Mouse (Mus musculus) hindlimb bud, embryonic 11.5 days (tissue): ENCODE results near the gene Ppp1r13l.

Experiments used
- DNase-seq: peaks from one replicate; pipeline ENCODE4 v3.0.0-alpha.2; 2012; ENCODE audit warnings: low read depth, low spot score; ENCODE audit errors: extremely low spot score

The Ppp1r13l gene

DNA sequence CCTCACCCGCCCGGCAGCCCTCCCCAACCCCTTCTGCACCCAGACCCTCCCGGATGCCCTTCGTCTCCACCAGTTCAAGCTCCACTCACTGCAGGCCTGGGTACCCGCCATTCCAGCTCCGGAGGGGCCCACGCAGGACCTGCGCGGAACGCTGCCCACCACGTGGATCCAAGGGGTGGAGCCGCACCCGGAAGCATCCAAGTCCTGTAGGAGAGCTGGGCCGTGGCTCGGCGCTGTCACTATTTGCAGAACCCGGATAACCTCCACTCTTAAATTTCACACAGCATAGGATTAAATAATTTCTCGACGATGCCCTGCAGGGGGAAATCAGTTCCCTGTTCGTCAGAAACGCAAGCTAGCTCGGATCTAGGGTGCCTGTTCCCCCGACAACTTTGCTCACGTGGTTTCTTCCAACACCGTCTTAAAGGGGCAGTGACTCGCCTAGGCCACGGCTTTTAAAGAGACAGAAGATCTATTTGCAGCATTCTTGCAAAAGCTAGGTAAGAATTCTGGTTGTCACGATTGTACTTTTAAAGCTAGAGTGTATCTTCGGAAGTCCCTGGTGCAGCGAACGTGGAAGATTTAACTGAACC is at the start of gene Ppp1r13l, which contains the start of gene Cd3eap:
Gene Ppp1r13l, plus strand, starts transcription at position 451 of the 593 bp plus-strand sequence.
Gene Cd3eap, minus strand, starts transcription at position 185 of the 593 bp plus-strand sequence.
- peak; percentile 96 for DNase-seq

DNA sequence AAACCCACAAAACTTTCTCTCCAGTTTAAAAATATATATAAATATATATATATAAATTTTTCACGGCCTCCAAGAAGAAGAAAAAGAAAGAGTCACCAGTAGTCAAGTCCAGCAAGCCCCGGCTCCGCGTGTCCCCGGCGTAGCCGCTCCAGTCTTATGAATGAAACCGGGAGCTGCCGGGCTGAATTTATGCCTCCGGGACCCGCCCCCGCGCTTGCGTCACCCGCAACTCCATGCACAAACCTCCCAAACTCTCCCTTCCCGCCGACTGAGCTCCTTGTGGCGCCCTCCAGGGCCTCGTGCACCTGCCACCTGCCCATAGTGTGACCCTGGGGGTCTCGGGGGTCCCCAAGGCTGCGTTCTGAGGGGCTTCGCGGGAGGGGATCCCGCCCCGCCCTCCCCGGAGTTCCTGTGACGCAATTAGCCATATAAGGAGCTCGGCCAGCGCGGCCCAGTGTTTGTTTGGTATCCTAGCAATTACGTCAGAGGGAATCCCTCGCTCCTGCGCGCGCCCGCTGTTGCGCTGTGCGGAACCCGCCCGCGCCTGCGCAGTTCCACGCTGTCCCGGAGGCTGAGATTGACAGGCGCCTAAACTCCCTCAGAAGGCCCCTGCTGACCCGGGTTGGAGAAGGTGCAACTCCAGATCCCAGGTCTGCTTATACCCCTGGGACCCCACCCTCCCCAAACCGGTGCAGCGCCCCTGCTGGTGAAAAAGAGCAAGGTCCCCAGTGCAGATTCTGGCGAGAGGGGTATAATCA is 49.5 kb upstream of the Ppp1r13l start, which contains the start of gene Fosb:
Gene Fosb, minus strand, starts transcription at position 168 of the 758 bp plus-strand sequence.
- no peak for DNase-seq

DNA sequence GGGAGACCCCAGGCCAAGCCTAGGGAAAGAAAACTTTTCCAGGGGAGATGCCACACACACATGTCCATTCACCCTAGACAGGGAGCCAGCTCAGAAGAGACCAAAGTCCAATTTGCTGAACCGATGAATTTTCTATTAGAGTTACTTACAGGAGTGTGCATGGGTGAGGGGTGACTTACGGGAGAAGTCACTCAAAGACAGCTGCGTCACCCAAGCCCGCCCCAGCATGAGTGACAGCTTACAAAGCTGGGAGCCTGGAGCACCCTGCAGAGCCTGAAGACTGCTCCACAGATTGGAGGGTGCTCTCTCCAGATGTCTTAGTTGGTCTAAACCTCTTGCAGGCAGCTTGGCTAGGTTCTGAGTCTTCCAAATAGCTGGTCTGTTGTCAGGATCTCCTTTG is 47.6 kb upstream of the Ppp1r13l start:
- no peak for DNase-seq

DNA sequence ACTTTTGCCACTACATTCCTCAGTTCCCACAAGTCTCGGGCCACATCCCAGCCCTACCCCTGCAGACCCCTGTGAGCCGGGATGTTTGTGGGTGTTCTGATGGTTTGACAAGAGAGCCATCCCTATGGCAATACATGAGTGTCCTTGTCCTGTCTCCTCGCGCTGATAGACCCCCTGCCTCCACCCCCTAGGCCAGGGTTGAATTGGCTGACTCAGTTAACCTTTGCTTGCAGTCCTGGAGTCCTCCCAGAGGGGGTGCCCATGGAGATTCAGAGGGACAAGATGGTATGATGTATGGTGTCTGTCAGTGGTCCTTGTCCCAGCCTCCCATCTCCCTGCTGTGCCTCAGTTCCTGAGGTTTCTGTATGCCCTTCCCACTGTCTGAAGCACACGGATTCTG is 45.5 kb upstream of the Ppp1r13l start:
- DNase-seq, result no peak

DNA sequence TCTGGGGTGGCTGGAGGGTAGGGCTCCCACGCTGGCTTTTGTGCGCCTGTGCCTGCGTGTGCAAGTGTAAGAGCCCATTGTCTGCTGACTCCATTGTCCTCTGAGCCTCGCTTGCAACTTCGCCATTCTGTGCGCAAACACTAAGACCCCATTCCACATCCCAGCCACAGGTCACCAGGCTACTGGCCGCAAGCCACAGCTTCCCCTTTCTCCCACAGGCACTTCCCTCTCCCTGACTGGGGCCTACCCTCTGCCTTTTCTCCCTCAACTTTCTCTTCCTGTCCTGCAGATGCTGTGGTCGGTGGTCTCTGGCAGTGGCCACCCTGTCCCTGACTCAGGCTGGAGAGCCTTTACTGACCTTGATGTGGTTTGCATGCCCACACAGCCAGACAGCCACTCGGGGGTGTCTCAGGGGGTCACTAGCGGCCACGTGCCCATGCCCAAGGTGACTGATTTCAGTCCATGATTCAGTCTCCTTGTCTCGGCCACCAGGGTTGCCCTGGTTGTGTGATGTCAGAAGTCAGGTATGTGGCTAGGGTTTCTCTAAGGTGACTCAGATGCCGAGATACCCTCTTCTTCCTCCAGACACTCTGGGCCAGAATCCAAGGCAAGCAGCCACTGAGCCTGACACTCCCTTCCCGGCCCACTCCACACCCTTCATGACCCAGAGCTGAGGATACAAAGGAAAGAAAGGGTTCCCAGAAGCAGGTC is 42.9 kb upstream of the Ppp1r13l start:
- no peak for DNase-seq

DNA sequence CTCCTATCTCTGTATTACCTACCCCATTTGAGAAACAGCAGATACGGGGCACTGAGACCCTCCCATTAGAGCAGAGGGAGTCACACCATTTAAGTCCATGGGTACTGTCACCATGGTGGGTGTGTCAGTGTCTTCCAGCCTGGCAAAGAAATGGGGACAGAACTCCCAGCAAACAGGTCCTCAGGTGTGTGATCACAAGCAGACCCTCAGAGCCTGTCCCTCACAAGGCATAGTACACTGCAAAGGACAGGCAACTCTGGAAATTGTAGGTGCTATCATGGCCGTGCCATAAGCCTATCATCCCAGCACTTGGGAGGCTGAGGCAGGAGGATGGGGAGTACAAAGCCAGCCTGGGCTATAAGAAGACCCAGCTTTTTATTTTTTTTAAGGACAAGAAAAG is 41.3 kb upstream of the Ppp1r13l start:
- DNase-seq, result no peak

DNA sequence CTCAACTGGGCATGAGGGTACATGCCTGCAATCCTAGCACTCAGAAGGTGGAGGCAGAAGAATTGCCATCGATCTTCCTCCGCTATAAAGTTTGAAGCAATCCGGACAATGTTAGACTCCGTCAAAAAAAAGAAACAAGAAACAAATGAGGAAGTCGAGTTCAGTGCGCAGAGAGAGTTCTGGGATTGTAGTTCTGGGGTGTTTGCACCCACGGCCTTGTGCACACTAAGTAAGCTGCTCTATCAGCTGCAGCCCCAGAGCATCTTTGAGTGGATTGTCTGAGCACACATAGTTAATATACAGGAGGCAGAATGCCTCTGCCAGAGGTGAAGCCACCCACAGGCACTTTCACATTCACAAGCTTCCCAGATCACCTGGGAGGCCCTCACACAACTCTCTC is 40.9 kb upstream of the Ppp1r13l start:
- no peak for DNase-seq

DNA sequence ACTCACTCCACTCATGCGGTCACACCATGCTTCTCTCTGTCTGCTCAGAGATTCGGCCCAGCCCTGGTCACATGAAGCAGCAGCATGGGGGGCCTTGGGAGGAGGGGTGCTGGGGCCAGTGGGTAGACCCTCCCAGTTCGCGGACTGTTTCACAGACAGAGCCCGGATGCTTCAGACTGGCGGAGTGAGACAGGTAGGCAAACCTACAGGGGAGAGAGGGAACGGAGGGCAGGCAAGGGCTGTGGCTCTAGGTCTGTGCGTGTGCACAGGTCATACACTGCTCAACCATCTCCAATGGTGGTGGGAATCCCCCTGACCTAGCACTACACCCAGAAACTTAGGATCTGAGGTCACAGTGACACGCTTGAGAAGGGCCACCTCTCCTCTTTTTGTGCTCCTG is 40.1 kb upstream of the Ppp1r13l start:
- no peak for DNase-seq

DNA sequence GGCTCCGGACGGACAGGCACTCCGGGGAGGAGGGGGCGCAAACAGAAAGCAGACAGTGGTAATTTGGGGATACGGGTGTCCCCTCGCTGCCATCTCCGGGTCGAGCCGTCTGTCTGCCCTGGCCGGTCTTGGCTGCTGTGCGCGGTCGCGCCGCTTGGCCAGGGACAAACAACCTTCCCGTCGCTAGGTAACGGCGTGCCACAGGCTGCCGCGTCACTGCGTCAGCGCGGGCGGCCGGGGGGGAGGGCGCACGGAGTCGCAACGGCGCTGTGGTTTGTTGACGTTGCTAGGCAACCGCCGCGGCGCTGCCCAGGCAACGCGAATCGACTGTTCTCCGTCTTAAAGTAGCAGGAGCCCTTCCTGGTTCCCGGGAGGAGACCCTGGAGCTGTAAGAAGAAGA is 39.6 kb upstream of the Ppp1r13l start:
- DNase-seq, result peak; percentile 88

DNA sequence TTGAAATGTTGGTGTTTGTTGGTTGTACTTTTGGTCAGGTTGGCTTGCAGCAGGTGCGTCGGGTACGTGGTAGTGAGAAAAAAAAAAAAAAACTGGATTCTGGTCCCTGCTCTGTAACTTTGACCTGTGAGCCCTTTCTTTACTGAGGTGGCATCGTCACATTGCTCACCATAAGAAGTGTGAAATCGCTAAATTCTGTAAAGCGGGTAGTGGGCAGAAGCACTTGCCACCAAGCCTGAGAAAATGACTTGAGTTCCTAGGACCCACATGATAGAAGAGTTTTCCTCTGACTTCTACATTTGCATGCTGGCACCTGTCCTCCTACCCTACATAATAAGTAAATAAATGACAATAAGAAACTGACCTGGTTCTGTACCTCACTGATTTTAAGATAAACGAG is 38.9 kb upstream of the Ppp1r13l start:
- no peak for DNase-seq

DNA sequence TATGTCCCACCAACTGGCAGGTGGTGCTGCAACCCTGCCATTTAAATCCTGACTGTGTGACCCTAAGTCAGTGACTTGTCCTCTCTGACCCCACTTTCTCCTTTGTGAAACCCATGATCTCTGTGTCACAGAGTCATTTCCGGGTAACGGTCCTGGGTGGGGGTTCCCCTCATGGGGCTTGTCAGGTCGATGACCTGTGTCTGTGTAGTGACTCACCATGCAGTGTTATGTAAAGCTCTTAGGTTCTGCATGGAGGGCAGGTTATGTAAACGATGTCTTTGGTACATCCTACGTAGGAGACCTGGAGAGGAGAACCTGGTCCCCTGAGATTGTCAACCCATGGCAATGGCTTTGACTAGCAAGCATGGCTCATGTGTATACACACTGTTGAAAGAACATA is 38.1 kb upstream of the Ppp1r13l start:
- no peak for DNase-seq

DNA sequence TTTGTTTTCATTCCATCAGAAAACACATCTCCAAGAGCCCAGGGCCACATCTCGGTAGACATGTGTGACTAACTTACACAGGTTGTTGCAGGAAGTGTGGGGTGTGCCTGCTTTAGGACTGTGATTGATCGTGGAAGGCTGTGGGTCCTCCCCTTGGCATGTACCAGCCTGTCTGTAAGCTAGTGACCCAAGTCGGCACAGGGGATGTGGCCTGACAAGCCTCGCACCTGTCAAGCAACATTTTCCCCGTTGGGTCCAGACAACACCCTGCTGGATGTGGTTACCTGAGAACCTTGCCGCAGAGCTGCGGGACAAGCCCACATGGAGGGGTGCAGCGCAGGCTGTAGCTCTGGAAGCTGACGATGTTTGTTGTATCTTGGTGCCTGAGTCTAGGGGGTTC is 37.1 kb upstream of the Ppp1r13l start:
- DNase-seq, result no peak

DNA sequence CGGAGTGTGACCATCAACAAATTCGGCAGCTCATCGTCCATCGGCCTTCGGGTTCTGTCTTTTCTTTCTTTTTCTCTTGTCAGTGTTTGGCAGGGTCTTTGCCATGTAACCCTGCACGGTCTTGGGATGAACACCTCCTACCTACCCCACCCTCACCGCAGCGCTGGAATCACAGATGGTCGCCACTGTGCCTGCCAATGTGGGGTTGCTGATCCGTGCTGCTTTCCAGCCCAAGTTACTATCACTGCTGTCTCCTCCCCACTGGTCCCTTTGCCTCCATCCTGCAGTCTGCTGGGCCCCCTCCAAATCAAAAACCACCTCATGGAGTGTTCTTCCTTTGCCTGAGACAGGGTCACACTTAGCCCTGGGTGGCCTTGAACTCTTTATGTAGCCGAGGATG is 35.3 kb upstream of the Ppp1r13l start:
- no peak for DNase-seq

DNA sequence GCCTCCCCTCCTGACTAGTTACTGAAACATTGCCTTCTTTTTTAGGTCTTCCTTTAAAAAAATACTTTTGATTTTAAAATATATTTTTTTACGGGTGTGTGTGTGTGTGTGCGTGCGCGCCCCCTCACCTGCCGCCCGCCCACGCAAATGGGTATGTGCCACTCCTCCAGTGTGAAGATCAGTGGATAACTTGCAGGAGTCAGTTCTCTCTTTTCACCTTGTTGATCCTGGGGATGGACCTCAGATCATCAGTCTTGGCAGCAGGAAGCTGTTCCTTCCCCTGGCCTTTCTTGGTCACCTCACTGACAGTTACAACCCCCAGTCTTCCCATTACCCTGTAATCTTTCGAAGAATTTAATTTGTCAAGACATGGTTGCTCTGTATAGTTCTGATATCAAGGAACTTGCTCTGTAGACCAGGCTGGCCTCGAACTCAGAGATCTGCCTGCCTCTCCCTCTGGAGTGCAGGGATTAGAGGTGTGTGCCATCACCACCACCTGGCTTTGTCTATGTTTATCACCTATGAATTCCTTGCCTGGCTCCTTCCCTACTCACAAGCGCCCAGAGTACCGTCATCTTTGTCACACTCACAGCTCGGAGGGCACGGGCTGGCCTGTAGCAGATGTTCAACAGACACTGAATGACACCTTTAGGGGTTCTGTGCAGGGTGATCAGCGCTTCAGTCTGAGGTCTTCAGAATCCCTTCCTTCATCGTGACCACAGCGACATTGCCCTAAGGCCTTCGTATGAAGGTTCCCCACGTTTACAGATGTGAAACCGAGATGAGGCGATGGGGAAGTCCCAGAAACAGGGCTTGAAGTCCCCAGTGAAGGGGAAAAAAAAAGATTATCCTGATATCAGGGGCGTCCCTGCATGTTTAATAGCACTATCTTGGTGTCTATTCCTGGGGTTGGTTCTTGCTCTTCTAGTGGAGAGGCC is 34.0 kb upstream of the Ppp1r13l start:
- no peak for DNase-seq

DNA sequence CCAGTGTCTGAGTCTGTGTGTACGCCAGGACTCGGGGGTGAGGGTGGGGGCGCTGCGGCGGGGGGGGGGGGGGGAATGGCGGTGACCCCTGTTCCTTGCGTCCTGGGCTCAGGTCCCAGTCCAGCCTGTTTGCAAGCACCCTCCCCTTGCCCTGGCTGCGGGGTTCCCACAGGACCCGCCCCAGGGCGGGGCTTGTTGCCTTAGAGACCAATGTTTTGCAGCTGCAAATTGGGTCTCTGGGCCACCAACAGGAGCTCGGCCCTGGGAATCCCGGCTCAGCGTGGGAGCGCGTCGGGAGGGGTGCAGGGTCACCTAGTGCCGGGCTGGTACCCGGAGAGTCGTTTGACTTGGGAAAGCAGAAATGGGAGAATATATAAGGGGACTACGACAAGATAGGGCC is 33.2 kb upstream of the Ppp1r13l start:
- DNase-seq, result no peak

DNA sequence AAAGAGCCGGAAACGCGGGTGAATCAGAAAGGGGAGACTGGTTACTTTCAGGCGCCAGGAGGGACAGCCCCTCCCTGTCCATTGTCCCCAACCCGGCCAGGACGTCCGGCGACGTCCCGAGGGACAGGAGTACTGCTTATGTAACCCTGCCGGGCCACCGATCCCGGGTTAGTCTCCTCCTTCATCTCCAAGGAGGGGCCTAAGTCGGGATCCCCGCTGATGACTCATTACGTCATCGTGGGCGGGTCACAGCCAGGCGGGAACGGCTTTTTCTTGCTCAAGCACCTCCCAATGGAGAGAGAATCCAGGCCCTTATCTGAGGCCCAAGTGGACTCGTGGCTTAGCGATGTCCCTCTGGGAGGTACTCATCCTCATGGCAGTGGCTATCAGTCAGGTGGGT is 32.4 kb upstream of the Ppp1r13l start:
- DNase-seq, result no peak

DNA sequence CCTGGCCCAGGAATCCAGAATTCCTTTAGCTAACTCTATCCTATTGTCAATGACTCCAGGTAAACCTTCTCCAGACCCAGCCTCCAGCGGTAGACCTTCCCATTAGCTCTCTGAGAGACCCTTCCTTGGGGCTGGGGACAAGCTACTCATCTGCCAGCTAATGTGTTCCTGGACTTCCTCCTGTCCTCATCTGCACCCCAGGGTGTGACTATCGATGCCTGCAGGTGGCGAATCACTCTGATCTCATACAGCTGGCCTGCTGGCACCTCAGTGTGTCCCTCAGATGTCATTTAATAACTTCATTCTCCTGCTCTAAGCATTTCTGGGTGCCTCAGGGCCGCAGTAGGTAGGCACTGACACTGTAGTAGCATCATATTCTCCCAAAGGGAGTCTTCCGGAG is 31.8 kb upstream of the Ppp1r13l start:
- no peak for DNase-seq

DNA sequence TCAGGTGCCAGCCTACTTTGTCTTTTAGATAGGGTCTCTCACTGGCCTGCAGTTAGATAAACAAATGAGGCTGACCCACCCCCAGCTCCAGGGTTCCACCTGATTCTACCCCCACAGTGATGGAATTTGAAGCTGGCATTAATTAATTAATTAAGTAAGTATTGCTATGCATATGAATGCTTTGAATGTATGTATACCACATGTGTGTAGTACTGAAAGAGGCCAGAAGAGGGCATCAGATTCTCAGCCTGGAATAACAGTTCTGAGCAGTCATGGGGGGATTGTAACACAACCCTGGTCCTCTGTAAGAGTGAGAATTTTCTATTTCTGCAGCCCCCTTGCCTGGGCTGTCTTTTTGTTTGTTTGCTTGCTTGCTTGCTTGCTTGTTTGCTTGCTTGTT is 31.1 kb upstream of the Ppp1r13l start:
- DNase-seq, result no peak

DNA sequence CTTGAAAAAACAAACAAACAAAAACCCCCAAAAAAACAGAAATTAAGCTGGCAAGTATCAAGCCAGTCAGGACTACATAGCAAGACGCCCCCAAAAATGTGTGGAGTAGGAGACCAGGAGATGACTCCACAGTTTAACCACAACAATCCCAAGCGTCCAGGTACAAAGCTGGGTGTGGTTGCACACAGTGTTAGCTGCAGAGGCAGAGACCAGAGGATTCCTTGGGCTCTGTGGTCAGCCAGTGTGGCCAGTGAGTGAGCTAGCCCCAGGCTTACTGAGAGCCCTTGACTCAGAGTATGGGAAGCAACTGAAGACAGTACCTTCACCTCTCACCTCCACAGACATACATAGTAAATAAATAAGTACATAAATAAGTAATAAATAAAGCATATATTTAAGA is 27.6 kb upstream of the Ppp1r13l start:
- no peak for DNase-seq

DNA sequence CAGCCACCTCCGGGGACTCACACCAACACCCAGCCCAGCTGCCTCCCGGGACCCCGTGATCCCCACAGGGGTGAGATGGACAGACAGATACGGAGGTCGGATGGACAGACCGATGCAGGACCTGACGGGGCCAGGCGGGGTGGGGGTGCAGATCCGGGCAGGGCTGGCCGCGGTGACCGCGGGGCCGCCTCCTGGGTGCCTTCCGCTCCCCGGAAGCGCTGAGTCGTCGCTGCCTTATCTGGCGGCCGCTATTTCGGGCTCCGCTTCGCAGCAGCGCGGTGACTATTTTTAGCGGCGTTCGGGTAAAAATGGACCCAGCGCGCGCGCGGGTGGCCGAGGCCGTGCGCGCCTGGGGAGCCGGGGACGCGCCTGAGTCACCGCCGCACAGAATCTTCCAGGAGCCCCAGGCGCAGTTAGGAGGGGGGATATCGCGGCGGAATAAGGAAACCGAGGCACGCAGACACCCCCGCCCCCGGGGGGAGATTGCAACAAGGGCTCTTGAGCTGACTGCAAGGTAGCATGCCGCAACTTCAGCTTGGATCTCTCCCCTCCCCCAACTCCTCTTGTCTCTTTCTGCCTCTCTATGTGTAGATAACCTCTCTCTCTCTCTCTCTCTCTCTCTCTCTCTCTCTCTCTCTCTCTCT is 26.7 kb upstream of the Ppp1r13l start:
- DNase-seq, result no peak
